Mouse (Mus musculus) gastrocnemius, adult 2 months (tissue): ENCODE measurements around the gene Cmbl. TPM values are rescaled to one million over a fixed set of nuclear protein-coding genes. Genes with fewer than 3 reads are reported as not detected.
A peak's percentile ranks its signal among the peaks of the same experiment; 100 is the strongest.
"Not testable (repeated sequence)": the region's sequence is repeated elsewhere in the genome, so short reads cannot be mapped to it uniquely, and the experiment has no call there.

Source experiments
- DNase-seq: peaks from one replicate; pipeline ENCODE4 v3.0.0; 2022
- H3K27ac ChIP-seq: fragments of 200-600 bp; 2 replicates; pipeline ENCODE4 v1.8.1; 2022; ENCODE audit warnings: mild to moderate bottlenecking
- H3K4me3 ChIP-seq: fragments of 200-600 bp; 2 replicates; pipeline ENCODE4 v1.8.1; 2022; ENCODE audit warnings: mild to moderate bottlenecking, moderate library complexity
- CTCF ChIP-seq: fragments of 200-600 bp; IDR thresholded peaks from 2 replicates; pipeline ENCODE4 v1.8.1; 2022; ENCODE audit warnings: antibody characterized with exemption, mild to moderate bottlenecking, moderate library complexity
- intact Hi-C: fragments of 180-260 bp; cut with DNase I; formaldehyde crosslinking; loops from one replicate; pipeline ENCODE4 v1.15.1; 2025
- total RNA-seq, 2 experiments: library from RNA; stranded (reverse); gene quantifications; 2 replicates each; pipeline ENCODE4 v1.2.3; 2021

Gene Cmbl
- total RNA-seq, 2 experiments from 2014 or later: 30.4 to 58.0 TPM

GRCm38 (mm10) chr15:31571906-31572722, 6.9 kb downstream of the Cmbl start:
- peak overlapping the region; percentile 46 for H3K4me3 ChIP-seq
- peak overlapping the region; percentile 91 for H3K27ac ChIP-seq
- peak; percentile 62 for DNase-seq
- TF ChIP-seq CTCF: no peak
- intact Hi-C loops: no loop called here

- intact Hi-C loops: no loop called here
- no peak for DNase-seq
- Histone ChIP-seq H3K4me3 (no peak overlapping the region), H3K27ac (no peak overlapping the region)
- no peak for TF ChIP-seq CTCF
Observed at GRCm38 (mm10) chr15:31573287-31573686, 8.1 kb downstream of the Cmbl start.

- Histone ChIP-seq H3K27ac (no peak overlapping the region), H3K4me3 (no peak overlapping the region)
- no peak for TF ChIP-seq CTCF
- intact Hi-C loops: no loop called here
- DNase-seq: no peak
Observed at GRCm38 (mm10) chr15:31573692-31574091, 8.5 kb downstream of the Cmbl start.

DNA sequence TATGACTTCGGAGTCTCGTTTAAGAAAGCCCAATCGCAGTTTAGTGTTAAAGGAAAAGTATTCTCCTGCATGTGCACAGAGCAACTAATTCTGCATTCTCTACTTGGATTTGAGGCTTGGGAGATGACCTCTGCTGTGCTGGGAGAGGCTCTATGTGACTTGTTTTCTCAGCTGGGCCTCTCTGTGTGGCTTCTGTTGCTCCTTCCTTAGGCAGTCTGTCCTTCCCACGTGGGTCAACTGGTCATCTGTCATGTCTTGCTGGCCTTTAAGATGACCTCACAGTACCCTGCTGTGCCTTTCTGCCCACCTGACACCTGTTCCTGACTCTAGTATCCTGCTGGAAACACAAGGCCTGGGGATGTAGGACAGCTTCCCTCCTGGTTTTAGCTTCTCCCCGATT, 10.9 kb downstream of the Cmbl start:
- Histone ChIP-seq H3K27ac (no peak overlapping the region), H3K4me3 (no peak overlapping the region)
- intact Hi-C loops: no loop called here
- no peak for DNase-seq
- no peak for TF ChIP-seq CTCF

- H3K4me3 ChIP-seq, DNase-seq, H3K27ac ChIP-seq, intact Hi-C loops: not testable (repeated sequence)
Observed at GRCm38 (mm10) chr15:31581086-31581485, 15.9 kb downstream of the Cmbl start.

DNA sequence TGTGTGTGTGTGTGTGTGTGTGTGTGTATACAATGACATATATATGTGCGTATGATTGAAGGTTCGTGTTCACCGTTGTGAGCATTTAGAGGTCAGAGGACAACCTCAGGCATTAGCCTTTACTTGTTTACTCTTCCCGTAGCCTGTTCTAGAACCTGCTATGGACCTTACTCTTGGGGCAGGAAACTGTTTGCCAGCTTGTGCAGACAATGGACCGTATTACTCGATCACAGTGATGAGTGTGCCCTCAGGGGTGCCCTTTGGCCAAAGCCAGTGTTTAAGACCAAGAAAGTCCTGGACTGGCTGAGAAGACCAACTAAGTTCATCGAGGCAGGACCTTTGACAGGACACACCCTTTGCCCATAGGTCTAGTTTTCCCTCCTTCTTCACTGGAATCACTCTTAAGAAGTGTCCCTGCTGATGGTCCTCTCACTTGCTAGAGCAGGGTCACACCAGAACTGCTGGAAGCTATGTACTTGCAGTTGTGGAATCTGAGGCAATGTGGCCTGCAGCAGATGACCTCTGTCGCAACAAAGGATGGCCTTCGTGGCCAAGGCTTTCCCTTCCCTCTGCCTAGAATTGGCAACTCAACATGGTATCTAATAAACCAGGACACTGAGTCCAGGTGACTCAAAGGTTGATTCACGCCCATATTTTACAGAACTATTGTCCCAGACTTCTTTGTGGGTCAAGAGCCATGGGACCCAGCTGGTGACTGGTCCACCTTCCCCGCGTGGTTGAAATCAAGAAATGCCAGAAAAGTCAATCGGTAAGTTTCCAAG, 18.3 kb downstream of the Cmbl start:
- Histone ChIP-seq H3K4me3 (no peak overlapping the region), H3K27ac (no peak overlapping the region)
- intact Hi-C loops: no loop called here
- no peak for DNase-seq
- TF ChIP-seq CTCF: no peak

- Histone ChIP-seq H3K27ac (peak overlapping the region; percentile 67), H3K4me3 (no peak overlapping the region)
- TF ChIP-seq CTCF: no peak
- DNase-seq: peak; percentile 48
- intact Hi-C loops: loop anchor here (5.0 kb wide), 1 partner anchor 53 kb away; the partner anchor contains the start of gene March6
Observed at GRCm38 (mm10) chr15:31585238-31585637, 20.0 kb downstream of the Cmbl start.

DNA sequence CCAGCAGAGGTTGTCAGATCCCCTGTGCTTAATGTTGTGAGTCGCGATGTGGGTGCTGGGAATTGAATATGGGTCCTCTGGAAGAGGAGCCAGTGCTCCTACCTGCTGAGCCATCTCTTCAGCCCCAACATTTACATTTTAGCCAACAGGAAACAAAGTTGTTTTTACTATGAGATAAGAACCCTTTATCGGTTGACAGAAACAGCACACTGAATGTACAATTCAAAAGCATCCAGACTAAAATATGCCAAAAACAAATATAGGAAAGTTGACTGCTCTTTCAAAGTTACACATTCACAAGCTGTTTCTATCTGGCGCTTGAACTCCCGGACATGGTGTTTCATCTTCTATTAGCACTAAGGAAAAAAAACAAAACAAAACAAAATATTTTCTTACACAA, 20.9 kb downstream of the Cmbl start:
- Histone ChIP-seq H3K27ac (peak overlapping the region; percentile 67; the same call in 1 of the 2 replicates), H3K4me3 (no peak overlapping the region)
- no peak for DNase-seq
- TF ChIP-seq CTCF: no peak
- intact Hi-C loops: loop anchor here (1.0 to 5.0 kb wide), 3 partner anchors 54 to 271 kb away; partner anchors contain the start of gene March6

DNA sequence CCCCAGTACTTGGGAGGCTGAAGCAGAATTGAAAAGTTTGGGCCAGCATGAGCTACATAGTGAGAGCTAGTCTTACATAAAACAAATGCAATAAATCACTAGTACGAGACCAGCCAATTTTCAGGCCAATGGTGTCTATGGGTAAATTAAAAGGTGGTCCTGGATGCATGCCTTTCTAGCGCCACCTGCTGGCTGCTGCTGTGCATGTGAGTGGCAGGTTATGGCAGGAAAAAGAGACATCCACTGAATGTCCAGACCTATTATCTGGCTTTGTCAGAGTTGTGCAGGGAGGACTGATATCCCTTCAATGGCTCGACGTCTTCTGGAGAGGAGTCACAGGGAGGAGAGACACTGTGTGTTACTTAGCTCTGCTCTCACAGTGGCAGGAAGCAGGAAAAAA, 21.3 kb downstream of the Cmbl start:
- Histone ChIP-seq H3K4me3 (no peak overlapping the region), H3K27ac (peak overlapping the region; percentile 67; the same call in 1 of the 2 replicates)
- TF ChIP-seq CTCF: peak; percentile 100; the same call in 1 of the 2 replicates
- DNase-seq: peak; percentile 88
- intact Hi-C loops: loop anchor here (1.0 to 5.0 kb wide), 3 partner anchors 54 to 272 kb away; partner anchors contain the start of gene March6

GRCm38 (mm10) chr15:31587789-31588188, 22.6 kb downstream of the Cmbl start:
- intact Hi-C loops: loop anchor here (2.0 to 5.0 kb wide), 2 partner anchors 55 to 273 kb away; partner anchors contain the start of gene March6
- Histone ChIP-seq H3K4me3 (no peak overlapping the region), H3K27ac (no peak overlapping the region)
- no peak for DNase-seq
- no peak for TF ChIP-seq CTCF

- DNase-seq: no peak
- TF ChIP-seq CTCF: no peak
- Histone ChIP-seq H3K27ac (peak overlapping the region; percentile 70), H3K4me3 (no peak overlapping the region)
- intact Hi-C loops: loop anchor here (5.0 kb wide), 1 partner anchor 57 kb away; the partner anchor contains the start of gene March6
Observed at GRCm38 (mm10) chr15:31588989-31589640, 23.9 kb downstream of the Cmbl start.

- intact Hi-C loops: no loop called here
- no peak for DNase-seq
- Histone ChIP-seq H3K4me3 (no peak overlapping the region), H3K27ac (peak overlapping the region; percentile 70)
- TF ChIP-seq CTCF: no peak
Observed at GRCm38 (mm10) chr15:31590176-31590575, 25.0 kb downstream of the Cmbl start.
